Mouse (Mus musculus): ENCODE measurements at regions not wholly inside any gene's neighbourhood (a gene's known extent, or its start where the extent isn't known, plus 50 kb on each side); places are given as distances from the start of the nearest gene placed in this dataset.

DNA sequence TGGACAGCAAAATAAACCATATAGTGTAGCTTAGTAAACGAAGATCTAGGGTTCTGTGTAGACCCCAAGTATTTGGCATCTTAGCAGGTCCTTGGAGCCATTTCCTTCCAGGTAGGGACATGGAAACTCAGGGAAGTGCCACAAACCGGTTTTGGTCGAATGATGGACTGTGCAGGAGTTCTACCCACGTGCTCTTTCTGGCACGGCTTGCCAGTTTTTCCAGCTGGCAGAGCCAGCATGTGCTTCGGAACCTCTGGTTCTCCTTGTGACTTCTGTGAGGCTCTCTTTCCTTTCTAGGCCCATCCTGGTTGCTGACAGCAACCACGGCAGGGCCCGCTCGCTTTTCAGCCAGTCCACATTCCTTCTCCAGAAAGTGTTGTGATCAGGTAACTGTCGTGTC lies 291.4 kb downstream of the Kcnrg start:
- no peak for ATAC-seq (replicated peaks; ENCODE audit: low FRiP score)

GRCm38 (mm10) chr14:61904426-61905124 lies 297.3 kb downstream of the Kcnrg start:
- Histone ChIP-seq H3K27ac (ENCODE audit: low read depth, low read length) (no peak overlapping the region), H3K4me3 (ENCODE audit: low read depth, low read length) (no peak overlapping the region), H3K9me3 (ENCODE audit: control insufficient read depth, low read length) (no peaks in the 10 kb centered on the region), H3K27me3 (ENCODE audit: control insufficient read depth, insufficient read depth, low read length) (no peaks in the 10 kb centered on the region), H3K9ac (ENCODE audit: low read length) (no peak overlapping the region), H3K4me2 (ENCODE audit: low read depth, low read length, severe bottlenecking) (no peak overlapping the region), H3K4me1 (replicated peaks; ENCODE audit: control insufficient read depth, insufficient read depth, low read length) (no peaks in the 10 kb centered on the region), H3K36me3 (ENCODE audit: control insufficient read depth, insufficient read depth, low read length) (no peaks in the 10 kb centered on the region)
- ATAC-seq (replicated peaks; ENCODE audit: low FRiP score) (no peak), DNase-seq (ENCODE audit: low spot score) (no peak)
- WGBS: 70% methylated on average over 4 of the region's 4 CpGs

More for the DNA sequence above, 291.4 kb downstream of the Kcnrg start:
- no peaks in the 10 kb centered on the region for H3K4me1 ChIP-seq (replicated peaks; ENCODE audit: control insufficient read depth, insufficient read depth, low read length)
- WGBS: 89% methylated on average over 10 of the region's 10 CpGs
- no peak for DNase-seq (ENCODE audit: low spot score)
- H3K4me3 ChIP-seq (ENCODE audit: low read depth, low read length): no peak overlapping the region
- H3K27me3 ChIP-seq (ENCODE audit: control insufficient read depth, insufficient read depth, low read length): no peaks in the 10 kb centered on the region
- H3K9ac ChIP-seq (ENCODE audit: low read length): no peak overlapping the region
- no peaks in the 10 kb centered on the region for H3K9me3 ChIP-seq (ENCODE audit: control insufficient read depth, low read length)
- H3K27ac ChIP-seq (ENCODE audit: low read depth, low read length): no peak overlapping the region
- no peaks in the 10 kb centered on the region for H3K36me3 ChIP-seq (ENCODE audit: control insufficient read depth, insufficient read depth, low read length)
- no peak overlapping the region for H3K4me2 ChIP-seq (ENCODE audit: low read depth, low read length, severe bottlenecking)

GRCm38 (mm10) chr14:61918113-61918512 lies 310.9 kb downstream of the Kcnrg start:
- ATAC-seq (replicated peaks; ENCODE audit: low FRiP score): no peak
- Histone ChIP-seq H3K27me3 (ENCODE audit: control insufficient read depth, insufficient read depth, low read length) (no peaks in the 10 kb centered on the region), H3K4me2 (ENCODE audit: low read depth, low read length, severe bottlenecking) (no peak overlapping the region), H3K4me1 (replicated peaks; ENCODE audit: control insufficient read depth, insufficient read depth, low read length) (no peaks in the 10 kb centered on the region), H3K9me3 (ENCODE audit: control insufficient read depth, low read length) (no peaks in the 10 kb centered on the region), H3K36me3 (ENCODE audit: control insufficient read depth, insufficient read depth, low read length) (no peaks in the 10 kb centered on the region), H3K27ac (ENCODE audit: low read depth, low read length) (no peak overlapping the region), H3K9ac (ENCODE audit: low read length) (no peak overlapping the region), H3K4me3 (ENCODE audit: low read depth, low read length) (no peak overlapping the region)
- DNase-seq (ENCODE audit: low spot score): no peak

DNA sequence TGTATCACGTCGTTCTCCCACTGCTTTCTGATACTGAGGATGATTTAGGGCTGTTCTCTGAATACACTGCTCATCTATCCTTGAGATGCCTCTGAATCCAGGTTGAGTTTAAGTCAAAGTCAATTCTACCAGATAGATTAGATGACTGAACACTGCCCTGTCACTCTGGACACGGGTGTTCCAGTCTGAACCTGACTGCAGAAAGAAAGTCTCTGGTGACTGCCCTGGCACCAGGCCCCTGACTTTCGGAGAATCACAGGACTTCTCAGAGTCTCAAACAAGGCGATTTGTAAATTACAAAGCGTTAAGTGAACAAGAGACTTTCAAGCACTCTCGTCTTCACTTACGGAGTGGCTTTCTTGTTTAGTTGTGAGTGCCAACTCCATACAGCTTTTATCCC lies 324.6 kb downstream of the Kcnrg start:
- H3K9ac ChIP-seq (ENCODE audit: low read length): no peak overlapping the region
- H3K4me3 ChIP-seq (ENCODE audit: low read depth, low read length): no peak overlapping the region
- no peak overlapping the region for H3K27ac ChIP-seq (ENCODE audit: low read depth, low read length)
- H3K4me2 ChIP-seq (ENCODE audit: low read depth, low read length, severe bottlenecking): no peak overlapping the region
- H3K27me3 ChIP-seq (ENCODE audit: control insufficient read depth, insufficient read depth, low read length): no peaks in the 10 kb centered on the region
- no peak for DNase-seq (ENCODE audit: low spot score)
- H3K36me3 ChIP-seq (ENCODE audit: control insufficient read depth, insufficient read depth, low read length): no peaks in the 10 kb centered on the region
- H3K4me1 ChIP-seq (replicated peaks; ENCODE audit: control insufficient read depth, insufficient read depth, low read length): no peaks in the 10 kb centered on the region
- whole genome bisulfite sequencing: 91% methylated on average over 8 of the region's 8 CpGs
- no peaks in the 10 kb centered on the region for H3K9me3 ChIP-seq (ENCODE audit: control insufficient read depth, low read length)
- ATAC-seq (replicated peaks; ENCODE audit: low FRiP score): no peak

DNA sequence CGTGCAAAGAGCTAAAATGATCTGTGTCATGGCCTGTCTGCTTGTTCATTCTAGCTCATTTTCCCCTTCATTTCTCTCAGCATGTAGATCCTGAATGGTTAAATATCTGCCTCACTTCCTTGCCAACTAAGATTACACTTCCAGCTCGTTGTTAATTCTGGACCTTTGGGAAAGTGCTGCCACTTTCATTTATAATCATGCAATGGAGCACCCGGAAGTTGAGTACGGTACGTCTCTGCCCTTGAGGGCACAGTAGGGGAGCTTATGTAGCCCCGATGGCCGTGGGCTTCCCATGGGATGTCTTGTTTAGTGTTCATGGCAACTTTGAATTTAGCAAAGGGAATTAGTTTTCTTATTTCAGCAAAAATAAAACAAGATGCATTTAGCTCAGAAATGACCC lies 334.4 kb downstream of the Kcnrg start:
- Histone ChIP-seq H3K9me3 (ENCODE audit: control insufficient read depth, low read length) (no peaks in the 10 kb centered on the region), H3K4me2 (ENCODE audit: low read depth, low read length, severe bottlenecking) (no peak overlapping the region), H3K27ac (ENCODE audit: low read depth, low read length) (no peak overlapping the region), H3K4me3 (ENCODE audit: low read depth, low read length) (no peak overlapping the region), H3K9ac (ENCODE audit: low read length) (no peak overlapping the region), H3K27me3 (ENCODE audit: control insufficient read depth, insufficient read depth, low read length) (no peaks in the 10 kb centered on the region), H3K36me3 (ENCODE audit: control insufficient read depth, insufficient read depth, low read length) (no peaks in the 10 kb centered on the region), H3K4me1 (replicated peaks; ENCODE audit: control insufficient read depth, insufficient read depth, low read length) (no peaks in the 10 kb centered on the region)
- ATAC-seq (replicated peaks; ENCODE audit: low FRiP score) (no peak), DNase-seq (ENCODE audit: low spot score) (no peak)
- 90% methylated on average over 7 of the region's 7 CpGs for WGBS

DNA sequence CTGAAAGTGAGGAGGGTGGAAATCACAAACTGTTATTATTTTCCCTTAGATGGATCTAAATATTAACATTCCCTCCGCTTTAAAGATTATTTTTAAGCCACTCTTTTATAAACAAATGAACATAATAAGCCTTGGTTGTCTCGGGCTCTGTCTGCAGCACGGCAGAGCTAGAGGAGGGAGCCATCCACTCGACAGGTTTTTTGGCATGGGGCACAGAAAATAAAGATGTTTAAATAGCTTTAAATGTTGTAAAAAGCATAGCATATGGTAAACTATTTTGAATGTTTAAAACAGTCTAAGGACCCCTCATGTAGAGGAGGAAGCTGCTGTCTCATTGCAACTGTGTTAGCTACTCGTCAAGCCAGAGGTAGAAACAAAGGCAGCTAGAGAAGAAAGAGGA lies 338.4 kb downstream of the Kcnrg start:
- WGBS: 48% methylated on average over 5 of the region's 5 CpGs

GRCm38 (mm10) chr14:61949446-61949845 lies 342.2 kb downstream of the Kcnrg start:
- Histone ChIP-seq H3K4me1 (replicated peaks; ENCODE audit: control insufficient read depth, insufficient read depth, low read length) (no peaks in the 10 kb centered on the region), H3K9me3 (ENCODE audit: control insufficient read depth, low read length) (no peaks in the 10 kb centered on the region), H3K4me3 (ENCODE audit: low read depth, low read length) (no peak overlapping the region), H3K4me2 (ENCODE audit: low read depth, low read length, severe bottlenecking) (no peak overlapping the region), H3K36me3 (ENCODE audit: control insufficient read depth, insufficient read depth, low read length) (no peaks in the 10 kb centered on the region), H3K27ac (ENCODE audit: low read depth, low read length) (no peak overlapping the region), H3K27me3 (ENCODE audit: control insufficient read depth, insufficient read depth, low read length) (no peaks in the 10 kb centered on the region), H3K9ac (ENCODE audit: low read length) (no peak overlapping the region)
- no peak for ATAC-seq (replicated peaks; ENCODE audit: low FRiP score)
- WGBS: 54% methylated on average over 6 of the region's 6 CpGs
- no peak for DNase-seq (ENCODE audit: low spot score)

More for the DNA sequence above, 338.4 kb downstream of the Kcnrg start:
- Histone ChIP-seq H3K4me3 (ENCODE audit: low read depth, low read length) (no peak overlapping the region), H3K9ac (ENCODE audit: low read length) (no peak overlapping the region), H3K4me1 (replicated peaks; ENCODE audit: control insufficient read depth, insufficient read depth, low read length) (no peaks in the 10 kb centered on the region), H3K4me2 (ENCODE audit: low read depth, low read length, severe bottlenecking) (no peak overlapping the region), H3K36me3 (ENCODE audit: control insufficient read depth, insufficient read depth, low read length) (no peaks in the 10 kb centered on the region), H3K27ac (ENCODE audit: low read depth, low read length) (no peak overlapping the region), H3K27me3 (ENCODE audit: control insufficient read depth, insufficient read depth, low read length) (no peaks in the 10 kb centered on the region), H3K9me3 (ENCODE audit: control insufficient read depth, low read length) (no peaks in the 10 kb centered on the region)
- DNase-seq (ENCODE audit: low spot score) (no peak), ATAC-seq (replicated peaks; ENCODE audit: low FRiP score) (no peak)

- no peaks in the 10 kb centered on the region for H3K36me3 ChIP-seq (ENCODE audit: control insufficient read depth, insufficient read depth, low read length)
- H3K4me3 ChIP-seq (ENCODE audit: low read depth, low read length): no peak overlapping the region
- no peak overlapping the region for H3K9ac ChIP-seq (ENCODE audit: low read length)
- DNase-seq (ENCODE audit: low spot score): no peak
- no peaks in the 10 kb centered on the region for H3K9me3 ChIP-seq (ENCODE audit: control insufficient read depth, low read length)
- H3K4me1 ChIP-seq (replicated peaks; ENCODE audit: control insufficient read depth, insufficient read depth, low read length): no peaks in the 10 kb centered on the region
- no peak overlapping the region for H3K4me2 ChIP-seq (ENCODE audit: low read depth, low read length, severe bottlenecking)
- no peaks in the 10 kb centered on the region for H3K27me3 ChIP-seq (ENCODE audit: control insufficient read depth, insufficient read depth, low read length)
- no peak for ATAC-seq (replicated peaks; ENCODE audit: low FRiP score)
- WGBS: 82% methylated on average over 3 of the region's 3 CpGs
- H3K27ac ChIP-seq (ENCODE audit: low read depth, low read length): no peak overlapping the region
Observed at GRCm38 (mm10) chr14:61950004-61950403, 342.4 kb upstream of the Rnaseh2b start.

DNA sequence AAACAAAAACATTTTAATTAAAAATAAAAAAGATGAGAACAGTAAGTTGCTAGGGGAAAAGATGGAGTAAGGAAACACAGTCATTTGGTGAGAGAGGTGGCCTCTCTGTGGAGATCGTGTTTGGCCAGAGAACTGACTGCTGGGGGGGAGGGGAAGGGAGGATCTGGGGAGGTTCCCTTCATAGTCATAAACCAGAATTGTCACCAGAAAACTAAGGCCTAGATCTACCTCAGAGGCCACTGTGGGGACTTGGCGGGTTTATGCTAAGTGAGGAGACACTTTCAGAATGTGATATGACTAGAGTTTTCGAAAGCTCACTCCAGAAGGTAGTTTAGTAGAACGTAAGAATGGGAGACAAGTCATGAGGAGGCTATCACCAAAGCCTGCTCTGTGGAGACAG lies 339.4 kb upstream of the Rnaseh2b start:
- Histone ChIP-seq H3K36me3 (ENCODE audit: control insufficient read depth, insufficient read depth, low read length) (no peaks in the 10 kb centered on the region), H3K9ac (ENCODE audit: low read length) (no peak overlapping the region), H3K27me3 (ENCODE audit: control insufficient read depth, insufficient read depth, low read length) (no peaks in the 10 kb centered on the region), H3K4me1 (replicated peaks; ENCODE audit: control insufficient read depth, insufficient read depth, low read length) (no peaks in the 10 kb centered on the region), H3K9me3 (ENCODE audit: control insufficient read depth, low read length) (no peaks in the 10 kb centered on the region), H3K4me2 (ENCODE audit: low read depth, low read length, severe bottlenecking) (no peak overlapping the region), H3K4me3 (ENCODE audit: low read depth, low read length) (no peak overlapping the region), H3K27ac (ENCODE audit: low read depth, low read length) (no peak overlapping the region)
- no peak for DNase-seq (ENCODE audit: low spot score)
- WGBS: 92% methylated on average over 4 of the region's 4 CpGs
- ATAC-seq (replicated peaks; ENCODE audit: low FRiP score): no peak

All from forebrain, embryonic 11.5 days (tissue).